Mouse (Mus musculus): ENCODE data around the gene Yme1l1. TPM values are rescaled to one million over a fixed set of nuclear protein-coding genes. Genes with fewer than 3 reads are reported as not detected.
A peak's percentile ranks its signal among the peaks of the same experiment; 100 is the strongest.

Gene Yme1l1
- polyA plus RNA-seq, 1 experiment from 2014 or later = 53.1 TPM

DNA sequence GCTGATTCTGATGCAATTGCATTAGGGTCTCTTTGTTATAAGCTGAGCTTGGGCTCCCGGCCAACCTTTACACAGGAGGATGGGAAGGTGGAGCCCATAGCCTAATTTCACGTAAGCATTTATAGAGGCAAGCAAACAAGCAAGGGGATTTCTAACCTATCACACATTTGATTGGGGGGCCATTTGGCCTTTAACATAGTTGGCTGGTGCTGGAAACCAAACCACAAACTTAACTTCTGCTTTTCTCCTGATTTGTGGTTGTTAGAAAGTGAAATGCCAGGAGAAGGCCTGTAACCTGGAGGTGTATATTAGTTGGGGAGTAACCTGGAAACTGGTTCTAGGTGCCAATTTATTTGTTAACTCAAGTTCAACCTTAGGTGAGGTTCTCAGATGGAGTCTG is 72.3 kb downstream of the Yme1l1 start:
- ATAC-seq (ENCODE audit: low FRiP score, low read depth) = no peak
- 72% methylated on average over 2 of the region's 2 CpGs for WGBS
- no peak overlapping the region for H3K4me3 ChIP-seq
- no peaks in the 10 kb centered on the region for H3K9me3 ChIP-seq
- H3K4me1 ChIP-seq (replicated peaks) = no peaks in the 10 kb centered on the region
- H3K4me2 ChIP-seq = no peak overlapping the region
- H3K27ac ChIP-seq (replicated peaks) = no peak overlapping the region
- no peak overlapping the region for H3K9ac ChIP-seq
- no peaks in the 10 kb centered on the region for H3K27me3 ChIP-seq
- no peaks in the 10 kb centered on the region for H3K36me3 ChIP-seq

DNA sequence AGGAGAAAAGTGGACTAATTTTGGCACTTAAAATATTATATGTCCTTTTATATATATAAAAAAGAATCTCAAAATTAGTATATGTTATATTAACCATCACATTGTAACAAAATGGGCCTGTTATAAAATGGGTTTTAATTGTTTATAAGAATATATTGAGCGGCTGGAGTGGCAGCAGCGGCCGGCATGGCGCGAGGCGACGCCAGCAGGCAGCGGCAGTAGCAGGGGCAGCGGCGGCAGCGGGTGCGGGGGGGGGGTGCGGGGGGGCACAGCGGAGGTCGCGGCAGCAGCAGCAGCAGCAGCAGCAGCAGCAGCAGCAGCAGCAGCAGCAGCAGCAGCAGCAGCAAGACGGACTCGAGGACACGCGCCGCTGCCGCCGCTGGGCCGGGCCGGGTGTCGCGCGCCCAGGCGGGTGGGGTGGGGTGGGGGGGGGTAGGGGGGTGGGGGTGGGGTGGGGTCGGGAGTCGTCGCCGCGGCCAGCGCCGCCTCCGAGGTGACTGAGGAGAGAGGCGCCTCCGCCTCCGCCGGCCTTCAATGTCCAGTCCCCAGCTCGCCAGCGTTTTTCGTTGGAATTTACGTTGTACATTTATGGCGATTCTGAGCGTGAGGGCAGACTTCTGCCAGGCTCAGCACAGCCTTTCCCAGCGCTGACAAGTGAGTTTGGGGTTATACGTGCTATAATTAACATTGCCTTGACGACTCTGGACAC is 78.0 kb downstream of the Yme1l1 start:
- WGBS = under 1% methylated on average over 32 of the region's 50 CpGs
- ATAC-seq (ENCODE audit: low FRiP score, low read depth) = peak; percentile 87

More for the DNA sequence above, 78.0 kb downstream of the Yme1l1 start:
- H3K9me3 ChIP-seq = no peaks in the 10 kb centered on the region
- no peak overlapping the region for H3K27ac ChIP-seq (replicated peaks)
- H3K4me2 ChIP-seq = peak overlapping the region; percentile 61
- peak overlapping the region; percentile 47 for H3K4me3 ChIP-seq
- no peaks in the 10 kb centered on the region for H3K27me3 ChIP-seq
- no peaks in the 10 kb centered on the region for H3K36me3 ChIP-seq
- no peaks in the 10 kb centered on the region for H3K4me1 ChIP-seq (replicated peaks)
- peak overlapping the region; percentile 36 for H3K9ac ChIP-seq

Other genes with a start within 250 kb of the Yme1l1 start
- 57.3 and 60.9 TPM in 2 replicates for gene Abi1, start 116.1 kb upstream of the Yme1l1 start, polyA plus RNA-seq (2015; fragmentation: Nextera tagmentation; extraction: Ambion mirVana)
- 74.0 and 78.3 TPM in 2 replicates for gene Acbd5, start 88.2 kb upstream of the Yme1l1 start, polyA plus RNA-seq (2015; fragmentation: Nextera tagmentation; extraction: Ambion mirVana)
- gene Mastl, start 345 bp upstream of the Yme1l1 start, polyA plus RNA-seq (2015; fragmentation: Nextera tagmentation; extraction: Ambion mirVana) = 2.5 TPM in 2 replicates
- gene 4931423N10Rik, start 51.1 kb downstream of the Yme1l1 start, polyA plus RNA-seq (2015; fragmentation: Nextera tagmentation; extraction: Ambion mirVana) = 0.08 TPM in 1 of 2 replicates, not detected in the other
- 4.0 and 4.4 TPM in 2 replicates for gene Nxph2, start 164.9 kb downstream of the Yme1l1 start, polyA plus RNA-seq (2015; fragmentation: Nextera tagmentation; extraction: Ambion mirVana)

Measured in hindbrain, embryonic 15.5 days (tissue).